Mouse (Mus musculus): ENCODE measurements around the gene Rnf141. TPM values are rescaled to one million over a fixed set of nuclear protein-coding genes. Genes with fewer than 3 reads are reported as not detected.

Rnf141 gene
- polyA plus RNA-seq, 1 experiment from 2014 or later = 31.3 TPM

- H3K4me1 ChIP-seq (ENCODE audit: control insufficient read depth, insufficient read depth, low read length) = no peaks in the 10 kb centered on the region
Measured at GRCm38 (mm10) chr7:110781231-110781711, 63.0 kb downstream of the Rnf141 start.

GRCm38 (mm10) chr7:110780520-110780919 lies 63.7 kb downstream of the Rnf141 start:
- no peak overlapping the region for H3K27ac ChIP-seq (ENCODE audit: low read depth, low read length)
- no peaks in the 10 kb centered on the region for H3K9me3 ChIP-seq (ENCODE audit: control insufficient read depth, low read length)
- no peaks in the 10 kb centered on the region for H3K27me3 ChIP-seq (ENCODE audit: control insufficient read depth, insufficient read depth, low read length)
- no peak overlapping the region for H3K4me3 ChIP-seq (ENCODE audit: low read depth, low read length)
- no peaks in the 10 kb centered on the region for H3K36me3 ChIP-seq (ENCODE audit: control insufficient read depth, insufficient read depth, low read length)
- 86% methylated on average over 4 of the region's 4 CpGs for WGBS
- ATAC-seq (ENCODE audit: insufficient read depth, low FRiP score, low TSS enrichment) (no peak), DNase-seq (ENCODE audit: low spot score) (no peak)
- no peak overlapping the region for H3K4me2 ChIP-seq (ENCODE audit: low read depth)
- H3K9ac ChIP-seq (ENCODE audit: low read length) = no peak overlapping the region
- H3K4me1 ChIP-seq (ENCODE audit: control insufficient read depth, insufficient read depth, low read length) = no peaks in the 10 kb centered on the region

More at GRCm38 (mm10) chr7:110781231-110781711, 63.0 kb downstream of the Rnf141 start:
- Histone ChIP-seq H3K27ac (ENCODE audit: low read depth, low read length) (no peak overlapping the region), H3K27me3 (ENCODE audit: control insufficient read depth, insufficient read depth, low read length) (no peaks in the 10 kb centered on the region), H3K4me2 (ENCODE audit: low read depth) (no peak overlapping the region), H3K4me3 (ENCODE audit: low read depth, low read length) (no peak overlapping the region), H3K9ac (ENCODE audit: low read length) (no peak overlapping the region), H3K36me3 (ENCODE audit: control insufficient read depth, insufficient read depth, low read length) (no peaks in the 10 kb centered on the region), H3K9me3 (ENCODE audit: control insufficient read depth, low read length) (no peaks in the 10 kb centered on the region)
- 93% methylated on average over 2 of the region's 2 CpGs for WGBS
- ATAC-seq (ENCODE audit: insufficient read depth, low FRiP score, low TSS enrichment) = no peak
- DNase-seq (ENCODE audit: low spot score) = no peak

GRCm38 (mm10) chr7:110779605-110780111 lies 64.6 kb downstream of the Rnf141 start:
- WGBS = 87% methylated on average over 8 of the region's 8 CpGs
- no peak overlapping the region for H3K27ac ChIP-seq (ENCODE audit: low read depth, low read length)
- H3K4me2 ChIP-seq (ENCODE audit: low read depth) = no peak overlapping the region
- H3K27me3 ChIP-seq (ENCODE audit: control insufficient read depth, insufficient read depth, low read length) = no peaks in the 10 kb centered on the region
- H3K36me3 ChIP-seq (ENCODE audit: control insufficient read depth, insufficient read depth, low read length) = no peaks in the 10 kb centered on the region
- ATAC-seq (ENCODE audit: insufficient read depth, low FRiP score, low TSS enrichment) (no peak), DNase-seq (ENCODE audit: low spot score) (no peak)
- no peaks in the 10 kb centered on the region for H3K9me3 ChIP-seq (ENCODE audit: control insufficient read depth, low read length)
- H3K4me1 ChIP-seq (ENCODE audit: control insufficient read depth, insufficient read depth, low read length) = no peaks in the 10 kb centered on the region
- H3K4me3 ChIP-seq (ENCODE audit: low read depth, low read length) = no peak overlapping the region
- H3K9ac ChIP-seq (ENCODE audit: low read length) = no peak overlapping the region

- no peak for ATAC-seq (ENCODE audit: insufficient read depth, low FRiP score, low TSS enrichment)
- DNase-seq (ENCODE audit: low spot score) = no peak
Measured at GRCm38 (mm10) chr7:110778933-110779332, 65.3 kb downstream of the Rnf141 start.

GRCm38 (mm10) chr7:110777146-110778001 lies 66.9 kb downstream of the Rnf141 start:
- Histone ChIP-seq H3K4me2 (ENCODE audit: low read depth) (no peak overlapping the region), H3K27me3 (ENCODE audit: control insufficient read depth, insufficient read depth, low read length) (no peaks in the 10 kb centered on the region), H3K9me3 (ENCODE audit: control insufficient read depth, low read length) (no peaks in the 10 kb centered on the region), H3K4me3 (ENCODE audit: low read depth, low read length) (no peak overlapping the region), H3K27ac (ENCODE audit: low read depth, low read length) (no peak overlapping the region), H3K9ac (ENCODE audit: low read length) (no peak overlapping the region), H3K36me3 (ENCODE audit: control insufficient read depth, insufficient read depth, low read length) (no peaks in the 10 kb centered on the region), H3K4me1 (ENCODE audit: control insufficient read depth, insufficient read depth, low read length) (no peaks in the 10 kb centered on the region)
- DNase-seq (ENCODE audit: low spot score) (no peak), ATAC-seq (ENCODE audit: insufficient read depth, low FRiP score, low TSS enrichment) (no peak)
- WGBS = 82% methylated on average over 18 of the region's 18 CpGs

More at GRCm38 (mm10) chr7:110778933-110779332, 65.3 kb downstream of the Rnf141 start:
- Histone ChIP-seq H3K4me3 (ENCODE audit: low read depth, low read length) (no peak overlapping the region), H3K4me2 (ENCODE audit: low read depth) (no peak overlapping the region), H3K9me3 (ENCODE audit: control insufficient read depth, low read length) (no peaks in the 10 kb centered on the region), H3K36me3 (ENCODE audit: control insufficient read depth, insufficient read depth, low read length) (no peaks in the 10 kb centered on the region), H3K9ac (ENCODE audit: low read length) (no peak overlapping the region), H3K4me1 (ENCODE audit: control insufficient read depth, insufficient read depth, low read length) (no peaks in the 10 kb centered on the region), H3K27me3 (ENCODE audit: control insufficient read depth, insufficient read depth, low read length) (no peaks in the 10 kb centered on the region), H3K27ac (ENCODE audit: low read depth, low read length) (no peak overlapping the region)
- WGBS = 95% methylated on average over 7 of the region's 7 CpGs

- Histone ChIP-seq H3K4me1 (ENCODE audit: control insufficient read depth, insufficient read depth, low read length) (no peaks in the 10 kb centered on the region), H3K27me3 (ENCODE audit: control insufficient read depth, insufficient read depth, low read length) (no peaks in the 10 kb centered on the region), H3K9me3 (ENCODE audit: control insufficient read depth, low read length) (no peaks in the 10 kb centered on the region), H3K36me3 (ENCODE audit: control insufficient read depth, insufficient read depth, low read length) (no peaks in the 10 kb centered on the region), H3K27ac (ENCODE audit: low read depth, low read length) (no peak overlapping the region), H3K9ac (ENCODE audit: low read length) (no peak overlapping the region), H3K4me2 (ENCODE audit: low read depth) (no peak overlapping the region), H3K4me3 (ENCODE audit: low read depth, low read length) (no peak overlapping the region)
- ATAC-seq (ENCODE audit: insufficient read depth, low FRiP score, low TSS enrichment) = no peak
- WGBS = 89% methylated on average over 8 of the region's 8 CpGs
- DNase-seq (ENCODE audit: low spot score) = no peak
Measured at GRCm38 (mm10) chr7:110774674-110775073, 69.6 kb downstream of the Rnf141 start.

GRCm38 (mm10) chr7:110774077-110774476 lies 70.2 kb downstream of the Rnf141 start:
- ATAC-seq (ENCODE audit: insufficient read depth, low FRiP score, low TSS enrichment) (no peak), DNase-seq (ENCODE audit: low spot score) (no peak)
- no peaks in the 10 kb centered on the region; the same call in 1 of the 2 replicates for H3K4me1 ChIP-seq (ENCODE audit: control insufficient read depth, insufficient read depth, low read length)
- H3K27me3 ChIP-seq (ENCODE audit: control insufficient read depth, insufficient read depth, low read length) = peaks cover under 1% of the 10 kb centered on the region; the same call in 1 of the 2 replicates
- no peak overlapping the region for H3K4me3 ChIP-seq (ENCODE audit: low read depth, low read length)
- 67% methylated on average over 1 of the region's 1 CpGs for WGBS
- H3K27ac ChIP-seq (ENCODE audit: low read depth, low read length) = no peak overlapping the region
- H3K36me3 ChIP-seq (ENCODE audit: control insufficient read depth, insufficient read depth, low read length) = no peaks in the 10 kb centered on the region
- no peak overlapping the region for H3K4me2 ChIP-seq (ENCODE audit: low read depth)
- no peak overlapping the region for H3K9ac ChIP-seq (ENCODE audit: low read length)
- no peaks in the 10 kb centered on the region for H3K9me3 ChIP-seq (ENCODE audit: control insufficient read depth, low read length)

GRCm38 (mm10) chr7:110773204-110774002 lies 70.9 kb downstream of the Rnf141 start:
- no peak overlapping the region for H3K27ac ChIP-seq (ENCODE audit: low read depth, low read length)
- H3K9ac ChIP-seq (ENCODE audit: low read length) = no peak overlapping the region
- ATAC-seq (ENCODE audit: insufficient read depth, low FRiP score, low TSS enrichment) (no peak), DNase-seq (ENCODE audit: low spot score) (no peak)
- no peak overlapping the region for H3K4me2 ChIP-seq (ENCODE audit: low read depth)
- no peak overlapping the region for H3K4me3 ChIP-seq (ENCODE audit: low read depth, low read length)
- no peaks in the 10 kb centered on the region for H3K9me3 ChIP-seq (ENCODE audit: control insufficient read depth, low read length)
- peaks cover 4% of the 10 kb centered on the region; the same call in 1 of the 2 replicates for H3K4me1 ChIP-seq (ENCODE audit: control insufficient read depth, insufficient read depth, low read length)
- H3K36me3 ChIP-seq (ENCODE audit: control insufficient read depth, insufficient read depth, low read length) = no peaks in the 10 kb centered on the region
- WGBS = 48% methylated on average over 14 of the region's 14 CpGs
- H3K27me3 ChIP-seq (ENCODE audit: control insufficient read depth, insufficient read depth, low read length) = peaks cover 7% of the 10 kb centered on the region; the same call in 1 of the 2 replicates
